Mouse (Mus musculus) limb, embryonic 15.5 days (tissue): Measurements from ENCODE around the gene Dok3. TPM values are rescaled to one million over a fixed set of nuclear protein-coding genes. Genes with fewer than 3 reads are reported as not detected.

Experiments
- ATAC-seq: fragments of 200-750 bp; cut with Nextera tagmentation; 2 replicates; pipeline ENCODE4 v1.8.0; 2017; ENCODE audit warnings: low read depth, moderate TSS enrichment; ENCODE audit not compliant: insufficient number of reproducible peaks, low FRiP score, low TSS enrichment
- H3K27ac ChIP-seq: fragments of 300-500 bp; sonication (generic); 2 replicates; pipeline ENCODE4 v1.5.1; 2015; ENCODE audit warnings: moderate library complexity, mild to moderate bottlenecking, inconsistent platforms
- H3K27me3 ChIP-seq: fragments of 300-500 bp; sonication (generic); 2 replicates; pipeline ENCODE4 v1.6.1; 2015; ENCODE audit warnings: inconsistent platforms
- H3K36me3 ChIP-seq: fragments of 300-500 bp; sonication (generic); 2 replicates; pipeline ENCODE4 v1.6.1; 2015; ENCODE audit warnings: inconsistent platforms
- H3K4me1 ChIP-seq: fragments of 300-500 bp; sonication (generic); 2 replicates; pipeline ENCODE4 v1.6.1; 2015; ENCODE audit warnings: inconsistent platforms
- H3K4me2 ChIP-seq: fragments of 300-500 bp; sonication (generic); 2 replicates; pipeline ENCODE4 v1.6.1; 2015; ENCODE audit warnings: mild to moderate bottlenecking, inconsistent platforms
- H3K4me3 ChIP-seq: fragments of 300-500 bp; sonication (generic); 2 replicates; pipeline ENCODE4 v1.5.1; 2015; ENCODE audit warnings: mild to moderate bottlenecking, inconsistent platforms
- H3K9ac ChIP-seq: fragments of 300-500 bp; sonication (generic); 2 replicates; pipeline ENCODE4 v1.6.1; 2015; ENCODE audit warnings: inconsistent platforms
- H3K9me3 ChIP-seq: fragments of 300-500 bp; sonication (generic); 2 replicates; pipeline ENCODE4 v1.6.1; 2016; ENCODE audit warnings: inconsistent platforms
- WGBS: fragments of 180-500 bp; shearing (Covaris S2); methylation state at CpG from one replicate; pipeline ENCODE4 v1.1.7; 2015; 5-methylcytosine and 5-hydroxymethylcytosine counted together
- polyA plus RNA-seq: library from polyadenylated mRNA; unstranded; fragments of >200 nt; fragmentation: Nextera tagmentation; extraction: Ambion mirVana; gene quantifications from 2 replicates; pipeline ENCODE4 v1.2.1, GENCODE M21; 2015

Dok3 gene
- polyA plus RNA-seq, 1 experiment from 2014 or later: 4.7 TPM

DNA sequence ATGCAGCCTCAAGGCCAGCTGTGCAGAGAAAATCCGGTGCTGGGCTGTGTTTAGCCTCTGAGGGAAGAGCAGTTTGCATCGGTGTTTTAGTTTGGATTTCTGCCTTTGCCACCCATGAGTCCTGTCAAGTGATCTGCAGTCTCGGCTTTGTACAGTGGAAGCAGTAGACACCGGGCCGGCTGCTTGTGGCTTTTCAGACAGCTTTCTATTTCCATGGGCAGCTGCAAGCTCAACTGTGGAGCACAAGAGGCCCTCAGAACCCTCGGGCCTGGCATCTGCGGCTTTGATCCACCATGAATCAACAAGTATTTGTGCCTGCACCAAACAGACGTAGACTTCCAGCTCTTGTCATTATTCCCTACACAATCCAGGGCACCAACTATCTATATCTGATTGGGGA, 26.7 kb downstream of the Dok3 start:
- Histone ChIP-seq H3K27ac (no peak overlapping the region), H3K9ac (no peak overlapping the region), H3K4me3 (no peak overlapping the region), H3K27me3 (no peaks in the 10 kb centered on the region), H3K36me3 (peaks cover 93% of the 10 kb centered on the region), H3K4me1 (no peaks in the 10 kb centered on the region), H3K9me3 (no peaks in the 10 kb centered on the region), H3K4me2 (no peak overlapping the region)
- no peak for ATAC-seq
- 91% methylated on average over 8 of the region's 8 CpGs for WGBS

DNA sequence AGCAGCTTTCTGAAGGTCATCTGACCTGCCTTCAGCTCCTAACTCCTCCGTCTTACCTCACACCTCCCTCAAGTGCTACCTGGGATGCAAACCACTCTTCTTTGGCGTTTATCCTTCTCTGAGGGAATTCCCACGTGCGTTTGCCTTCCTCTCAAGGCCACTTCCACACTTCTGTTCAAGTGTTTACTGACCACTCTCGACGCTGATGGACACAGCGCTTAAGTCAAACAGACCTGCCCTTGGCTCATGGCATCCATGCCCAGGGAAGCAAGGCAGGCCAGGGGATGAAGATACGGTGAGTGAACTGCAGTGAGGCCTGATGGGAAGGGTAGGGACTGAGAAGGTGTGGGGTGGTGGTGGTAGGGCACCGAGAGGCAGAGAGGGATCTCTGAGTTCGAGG, 28.5 kb downstream of the Dok3 start:
- ATAC-seq: no peak
- H3K27ac ChIP-seq: no peak overlapping the region
- no peaks in the 10 kb centered on the region for H3K27me3 ChIP-seq
- H3K9ac ChIP-seq: no peak overlapping the region
- H3K9me3 ChIP-seq: no peaks in the 10 kb centered on the region
- no peak overlapping the region for H3K4me3 ChIP-seq
- H3K4me2 ChIP-seq: no peak overlapping the region
- WGBS: 75% methylated on average over 10 of the region's 10 CpGs
- H3K4me1 ChIP-seq: peaks cover 4% of the 10 kb centered on the region; the same call in 1 of the 2 replicates
- H3K36me3 ChIP-seq: peaks cover 83% of the 10 kb centered on the region

DNA sequence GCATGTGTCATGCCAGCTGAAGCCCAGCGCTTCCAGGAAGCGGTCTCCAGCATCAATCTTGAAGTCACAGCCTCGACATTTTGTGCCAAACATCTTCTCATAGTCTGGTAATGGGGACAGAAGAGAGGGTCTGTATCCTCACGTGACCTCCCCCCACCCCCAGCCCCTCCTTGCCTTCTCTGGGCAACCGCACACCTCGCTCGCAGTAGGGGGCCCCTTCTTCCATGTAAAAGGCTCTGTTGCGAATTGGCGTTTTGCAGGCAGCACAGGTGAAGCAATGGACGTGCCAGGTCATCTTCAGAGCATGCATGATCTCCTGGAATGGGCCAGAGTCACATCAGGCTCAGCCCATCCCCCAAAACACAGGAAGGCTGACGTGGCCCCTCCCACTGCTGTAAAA, 30.2 kb downstream of the Dok3 start:
- H3K27ac ChIP-seq: no peak overlapping the region
- ATAC-seq: no peak
- H3K4me2 ChIP-seq: no peak overlapping the region
- peaks cover 13% of the 10 kb centered on the region; the same call in 1 of the 2 replicates for H3K4me1 ChIP-seq
- 66% methylated on average over 11 of the region's 11 CpGs for WGBS
- no peaks in the 10 kb centered on the region for H3K9me3 ChIP-seq
- no peaks in the 10 kb centered on the region for H3K27me3 ChIP-seq
- peaks cover 66% of the 10 kb centered on the region for H3K36me3 ChIP-seq
- H3K9ac ChIP-seq: no peak overlapping the region
- no peak overlapping the region for H3K4me3 ChIP-seq

DNA sequence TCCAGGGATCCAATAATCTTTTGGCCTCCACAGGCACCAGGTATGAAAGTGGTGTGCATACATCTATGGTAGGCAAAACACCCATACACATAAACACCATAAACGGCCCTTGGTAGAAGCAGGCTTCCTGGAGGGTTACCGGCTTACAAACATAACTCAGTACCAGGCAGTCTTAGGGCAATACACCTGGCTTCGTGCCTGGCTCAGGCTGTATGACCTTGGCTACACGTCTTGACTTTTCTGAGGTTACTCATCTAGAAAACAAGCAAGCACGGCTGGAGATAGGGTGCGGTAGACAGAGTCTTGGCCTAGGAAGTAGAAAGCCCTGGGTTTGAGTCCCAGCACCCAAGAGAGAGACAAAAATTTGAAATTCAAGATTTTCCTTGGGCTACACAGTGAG, 32.4 kb downstream of the Dok3 start:
- H3K27me3 ChIP-seq: no peaks in the 10 kb centered on the region
- no peak overlapping the region for H3K9ac ChIP-seq
- H3K27ac ChIP-seq: no peak overlapping the region
- H3K4me1 ChIP-seq: peaks cover 13% of the 10 kb centered on the region; the same call in 1 of the 2 replicates
- peaks cover 46% of the 10 kb centered on the region for H3K36me3 ChIP-seq
- no peak for ATAC-seq
- no peak overlapping the region for H3K4me3 ChIP-seq
- no peaks in the 10 kb centered on the region for H3K9me3 ChIP-seq
- no peak overlapping the region for H3K4me2 ChIP-seq
- WGBS: 85% methylated on average over 6 of the region's 6 CpGs

DNA sequence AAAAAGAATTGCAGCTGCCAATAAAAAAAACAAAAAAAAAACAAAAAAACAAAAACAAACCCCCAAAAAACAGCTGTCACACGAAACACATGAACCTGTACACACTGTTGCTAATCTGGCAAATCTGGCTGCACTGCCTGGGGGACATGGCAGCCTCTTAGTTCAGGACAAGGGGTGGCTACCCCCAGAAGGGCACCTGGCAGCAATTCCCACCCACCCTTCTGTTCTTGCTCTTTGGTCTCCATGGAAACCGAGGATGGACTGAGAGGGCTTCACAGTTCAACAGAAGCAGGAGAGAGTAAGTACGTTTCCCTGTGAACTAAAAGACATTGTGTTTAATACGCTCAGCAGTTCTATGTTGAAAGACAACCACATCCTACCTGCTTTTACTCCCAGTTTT, 33.4 kb downstream of the Dok3 start:
- 41% methylated on average over 4 of the region's 4 CpGs for WGBS
- peaks cover 36% of the 10 kb centered on the region for H3K36me3 ChIP-seq
- no peaks in the 10 kb centered on the region for H3K9me3 ChIP-seq
- no peak for ATAC-seq
- H3K4me3 ChIP-seq: no peak overlapping the region
- no peaks in the 10 kb centered on the region for H3K27me3 ChIP-seq
- peaks cover 13% of the 10 kb centered on the region; the same call in 1 of the 2 replicates for H3K4me1 ChIP-seq
- no peak overlapping the region for H3K9ac ChIP-seq
- H3K4me2 ChIP-seq: no peak overlapping the region
- no peak overlapping the region for H3K27ac ChIP-seq

DNA sequence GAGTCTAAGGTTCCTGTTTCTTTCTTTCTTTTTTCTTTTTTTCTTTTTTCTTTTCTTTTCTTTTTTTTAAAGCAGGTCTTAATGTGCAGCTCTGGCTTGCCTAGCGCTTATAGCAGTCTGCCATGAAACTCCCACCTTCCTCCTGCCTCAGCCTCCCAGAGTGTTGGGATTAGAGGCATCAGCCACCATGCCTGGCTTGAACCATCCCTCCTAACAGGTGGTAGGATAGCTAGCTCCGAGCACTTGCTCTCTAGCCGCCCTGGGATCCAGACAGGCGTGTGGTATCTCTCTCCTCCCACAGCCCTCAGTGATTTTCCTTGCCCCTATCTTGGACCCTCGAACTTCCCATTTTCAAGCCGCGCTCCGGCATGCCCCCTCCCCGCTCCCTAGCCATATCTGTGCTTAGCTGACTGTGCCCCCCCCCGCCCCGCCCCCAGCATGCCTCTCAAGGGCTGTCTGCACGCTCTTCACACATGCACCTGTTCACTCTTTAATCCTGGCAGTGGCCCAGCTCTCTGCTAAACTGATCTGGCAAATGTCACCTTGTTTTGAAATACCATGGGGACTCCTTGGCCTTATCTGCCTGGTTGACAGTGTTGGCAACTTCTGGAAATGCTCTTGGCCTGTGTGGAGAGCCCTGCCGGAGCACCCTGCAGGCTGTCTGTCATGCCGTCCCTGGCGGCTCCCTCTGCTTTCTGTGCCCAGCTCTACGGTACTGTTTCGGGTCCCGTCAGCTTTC, 34.0 kb downstream of the Dok3 start:
- Histone ChIP-seq H3K36me3 (peaks cover 31% of the 10 kb centered on the region), H3K4me2 (no peak overlapping the region), H3K9me3 (no peaks in the 10 kb centered on the region), H3K27me3 (no peaks in the 10 kb centered on the region), H3K9ac (no peak overlapping the region), H3K4me3 (no peak overlapping the region), H3K4me1 (peaks cover 13% of the 10 kb centered on the region; the same call in 1 of the 2 replicates), H3K27ac (no peak overlapping the region)
- no peak for ATAC-seq
- WGBS: 16% methylated on average over 18 of the region's 18 CpGs

DNA sequence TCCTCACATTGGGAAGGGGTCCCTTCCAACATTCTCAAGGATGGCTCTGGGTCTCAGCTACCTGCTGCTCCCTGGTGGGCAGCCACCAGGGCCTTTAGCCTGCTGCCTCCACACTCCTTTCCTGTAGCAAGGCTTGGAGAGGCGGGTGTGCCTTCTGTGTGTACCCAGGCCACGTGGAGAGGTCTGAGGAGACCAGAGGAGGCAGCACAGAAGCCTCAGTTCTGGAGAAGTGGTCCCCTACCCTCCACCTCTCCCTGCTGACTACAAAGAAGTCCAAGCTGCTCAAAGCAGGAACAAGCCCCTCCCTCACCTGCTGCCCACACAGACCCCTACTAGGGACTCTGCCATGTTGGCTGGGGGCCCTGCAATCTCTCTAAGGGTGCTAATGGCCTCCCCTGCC, 34.8 kb downstream of the Dok3 start:
- Histone ChIP-seq H3K36me3 (peaks cover 25% of the 10 kb centered on the region), H3K9ac (no peak overlapping the region), H3K27ac (no peak overlapping the region), H3K4me1 (peaks cover 13% of the 10 kb centered on the region; the same call in 1 of the 2 replicates), H3K9me3 (no peaks in the 10 kb centered on the region), H3K4me2 (no peak overlapping the region), H3K27me3 (no peaks in the 10 kb centered on the region), H3K4me3 (no peak overlapping the region)
- ATAC-seq: no peak
- WGBS: 24% methylated on average over 2 of the region's 2 CpGs

DNA sequence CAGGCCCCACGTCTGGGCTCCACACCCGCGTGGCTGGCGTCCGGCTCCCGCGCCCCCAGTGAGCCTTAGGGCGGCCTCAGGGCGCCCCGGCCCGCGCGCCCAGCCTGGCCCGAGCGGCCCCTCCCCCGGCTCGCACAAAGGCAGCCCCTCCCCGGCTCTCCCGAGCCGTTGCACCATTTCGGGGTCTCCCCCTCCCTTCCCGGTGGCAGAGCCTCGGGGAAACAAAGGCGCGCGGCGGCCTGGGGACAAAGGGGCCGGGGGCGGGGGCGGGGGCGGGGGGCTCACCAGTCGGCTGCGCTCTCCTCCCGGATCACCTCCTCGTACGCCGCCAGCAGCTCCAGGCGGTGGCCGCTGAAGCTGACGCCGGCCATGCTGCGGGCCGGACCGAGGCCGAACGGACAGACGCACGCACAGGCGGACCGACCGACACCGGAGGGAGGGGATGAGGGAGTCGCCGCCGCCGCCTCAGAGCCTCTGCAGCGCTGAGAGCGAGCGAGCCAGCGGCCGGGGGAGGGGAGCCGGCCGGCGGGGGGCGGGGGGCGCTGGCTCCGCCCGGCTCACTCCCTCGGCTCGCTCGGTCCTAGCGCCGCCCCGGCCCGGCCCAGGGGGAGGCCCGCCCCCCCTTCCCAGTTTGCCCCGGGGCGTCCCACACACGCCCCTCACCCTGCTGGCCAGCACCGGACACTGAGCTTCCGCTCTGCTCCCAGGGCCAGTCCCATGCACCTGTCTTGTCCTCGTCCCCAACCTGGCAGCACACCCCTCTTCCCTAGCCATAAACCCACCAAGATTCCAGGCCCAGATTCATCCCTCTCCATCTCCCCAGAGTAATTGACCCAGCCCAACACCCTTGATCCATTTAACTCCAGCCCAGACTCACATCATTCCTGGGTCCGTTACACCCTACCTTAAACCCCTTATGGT, 41.3 kb downstream of the Dok3 start, which contains the start of gene Dbn1:
Gene Dbn1, minus strand, starts transcription at position 534 of the 921 bp plus-strand sequence.
- Histone ChIP-seq H3K4me3 (peak within 1 kb of the TSS; percentile 93), H3K9ac (peak within 1 kb of the TSS; percentile 96), H3K36me3 (no peaks in the 10 kb centered on the region), H3K4me1 (peaks cover 50% of the 10 kb centered on the region), H3K4me2 (peak within 1 kb of the TSS; percentile 80), H3K9me3 (no peaks in the 10 kb centered on the region), H3K27me3 (no peaks in the 10 kb centered on the region), H3K27ac (peak within 1 kb of the TSS; percentile 91)
- ATAC-seq: peak; percentile 81
- under 1% methylated on average over 70 of the region's 83 CpGs for WGBS

DNA sequence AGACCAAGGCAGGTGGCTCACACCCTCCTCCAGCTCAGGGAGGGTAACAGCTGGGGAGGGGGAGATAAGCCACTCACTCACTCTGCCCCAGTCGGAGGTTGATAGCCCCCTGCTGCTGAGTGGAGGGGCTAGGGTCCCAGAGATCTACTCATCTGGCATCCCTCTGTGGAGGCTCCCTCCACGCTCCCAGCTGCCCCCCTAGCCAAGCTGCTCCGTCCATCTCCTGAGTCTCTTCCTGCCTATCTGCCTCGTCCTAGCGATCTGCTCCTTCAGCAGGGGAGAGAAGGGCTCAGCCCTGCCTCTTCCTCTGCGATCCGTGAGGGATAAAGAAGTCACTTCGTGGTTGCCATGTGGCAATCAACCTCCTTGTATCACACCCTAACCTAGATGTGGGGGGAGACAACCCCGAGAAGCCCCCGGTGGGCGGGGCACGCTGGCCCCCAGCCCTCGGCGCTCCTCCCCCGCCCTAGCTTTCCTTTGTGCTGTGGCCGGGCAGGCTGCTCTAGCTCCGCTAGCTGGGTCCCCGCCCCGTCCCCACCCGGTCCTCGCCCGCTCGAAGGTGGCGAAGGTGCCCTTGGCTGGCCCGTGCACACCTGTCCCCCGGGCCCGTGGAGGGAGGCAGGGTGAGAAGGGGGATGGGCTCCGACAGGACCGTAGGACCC, 42.0 kb downstream of the Dok3 start:
- H3K36me3 ChIP-seq: peaks cover 8% of the 10 kb centered on the region
- peak; percentile 50 for ATAC-seq
- H3K9me3 ChIP-seq: no peaks in the 10 kb centered on the region
- H3K4me2 ChIP-seq: peak overlapping the region; percentile 80
- peaks cover 56% of the 10 kb centered on the region for H3K4me1 ChIP-seq
- H3K27me3 ChIP-seq: no peaks in the 10 kb centered on the region
- H3K4me3 ChIP-seq: peak overlapping the region; percentile 93
- 0% methylated on average over 28 of the region's 29 CpGs for WGBS
- H3K9ac ChIP-seq: peak overlapping the region; percentile 96
- H3K27ac ChIP-seq: peak overlapping the region; percentile 91

DNA sequence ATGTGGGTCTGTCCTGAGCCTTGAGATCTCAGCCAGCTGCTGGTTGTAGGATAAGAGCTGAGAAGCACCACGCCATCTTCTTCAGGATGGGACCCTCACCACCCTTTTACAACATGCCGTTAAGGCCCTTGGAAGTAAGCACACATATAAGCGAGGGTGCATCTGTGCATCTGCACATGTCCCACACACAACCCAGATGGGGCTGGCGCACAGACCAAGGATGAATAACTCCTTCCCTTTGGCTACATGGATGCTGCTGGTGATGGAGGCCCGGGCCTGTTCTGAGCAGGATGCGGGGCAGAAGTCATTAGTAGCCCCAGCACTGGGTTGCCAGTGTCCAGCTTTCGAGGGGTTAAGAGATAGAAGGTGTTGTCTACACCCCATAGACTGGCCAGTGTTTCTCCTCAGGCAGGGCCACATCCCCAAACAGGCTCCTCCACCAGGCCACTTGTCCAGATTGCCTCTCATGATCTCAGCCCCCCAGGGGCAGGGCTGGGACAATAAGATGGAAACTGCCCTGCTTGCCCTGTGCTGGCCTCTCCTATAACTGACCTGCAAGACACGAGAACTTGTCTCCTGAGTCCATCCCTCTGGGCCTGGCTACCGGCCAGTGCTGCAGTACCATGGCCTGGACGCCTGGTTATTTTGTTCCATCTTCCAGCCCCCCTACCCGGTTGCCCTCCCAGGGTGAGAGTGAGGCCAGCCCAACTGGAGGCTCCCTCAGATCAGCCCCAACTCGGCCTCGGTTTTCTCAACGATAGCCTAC, 42.9 kb downstream of the Dok3 start:
- Histone ChIP-seq H3K9ac (peak overlapping the region; percentile 96), H3K4me2 (peak overlapping the region; percentile 80), H3K4me3 (peak overlapping the region; percentile 93), H3K36me3 (peaks cover 16% of the 10 kb centered on the region), H3K27me3 (no peaks in the 10 kb centered on the region), H3K27ac (peak overlapping the region; percentile 91), H3K4me1 (peaks cover 56% of the 10 kb centered on the region), H3K9me3 (no peaks in the 10 kb centered on the region)
- ATAC-seq: no peak
- WGBS: 34% methylated on average over 14 of the region's 14 CpGs

DNA sequence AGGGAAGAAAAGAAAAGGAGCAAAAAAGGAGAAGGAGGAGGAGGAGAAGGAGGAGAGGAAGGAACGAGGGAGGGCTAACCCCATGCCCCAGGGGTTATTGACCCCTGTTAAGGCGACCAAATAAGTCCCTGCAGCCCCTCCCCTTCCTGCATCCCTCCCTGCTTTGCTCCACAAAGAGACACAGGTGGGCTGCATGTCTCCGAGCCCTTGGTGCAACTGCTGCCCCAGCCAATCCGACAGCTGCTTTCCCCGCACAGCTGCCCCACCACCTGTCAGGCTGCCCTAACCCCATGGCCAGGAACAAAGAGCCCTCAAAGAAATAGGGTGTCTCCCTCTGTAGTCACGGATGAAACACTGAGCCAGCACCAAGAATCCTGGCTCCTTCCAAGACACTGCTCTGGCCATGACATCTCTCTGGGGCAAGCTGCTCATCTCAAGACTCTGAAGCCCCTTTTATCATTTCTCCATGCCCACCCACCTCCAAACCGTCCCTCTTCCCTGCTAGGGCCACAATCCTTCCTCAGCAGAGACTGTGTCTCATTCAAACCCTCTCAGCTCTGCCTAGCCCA, 44.5 kb downstream of the Dok3 start:
- Histone ChIP-seq H3K36me3 (peaks cover 32% of the 10 kb centered on the region), H3K9me3 (no peaks in the 10 kb centered on the region), H3K4me1 (peaks cover 56% of the 10 kb centered on the region), H3K27me3 (no peaks in the 10 kb centered on the region), H3K4me3 (no peak overlapping the region), H3K27ac (0 out of 2 replicates have a peak overlapping the region, but pooled peaks have one; percentile 57), H3K4me2 (0 out of 2 replicates have a peak overlapping the region, but pooled peaks have one; percentile 2), H3K9ac (0 out of 2 replicates have a peak overlapping the region, but pooled peaks have one; percentile 10)
- 28% methylated on average over 7 of the region's 7 CpGs for WGBS
- ATAC-seq: no peak
